Mouse (Mus musculus): ENCODE data around the gene Mrpl35. TPM values are rescaled to one million over a fixed set of nuclear protein-coding genes. Genes with fewer than 3 reads are reported as not detected.
"Not testable (repeated sequence)": the region's sequence is repeated elsewhere in the genome, so short reads cannot be mapped to it uniquely, and the experiment has no call there.

The Mrpl35 gene
- polyA plus RNA-seq (2014; fragmentation: Nextera tagmentation; extraction: Ambion mirVana): 44.9 and 51.5 TPM in 2 replicates

DNA sequence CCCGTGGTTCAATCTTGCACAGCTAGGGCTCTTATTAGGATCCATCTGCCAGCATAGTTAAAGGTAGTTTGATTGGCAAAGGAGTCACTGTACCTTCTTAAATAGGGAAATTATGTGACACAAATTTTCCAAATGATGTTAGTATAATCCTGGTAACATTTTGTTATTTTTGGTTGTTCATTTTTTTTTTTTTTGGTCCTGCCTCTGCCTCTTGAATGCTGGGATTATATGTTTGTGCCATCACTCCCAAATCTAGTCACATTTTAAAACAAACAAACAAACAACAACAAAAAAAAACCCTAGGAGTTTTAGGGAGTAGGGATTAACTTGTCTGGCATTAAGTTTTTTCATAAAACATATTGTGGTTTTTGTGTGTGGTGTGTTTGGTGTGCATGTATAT is at the start of gene Mrpl35:
Gene Mrpl35 (minus strand): TSS at position 101 of the 400 bp plus-strand sequence.
- Histone ChIP-seq H3K9ac (ENCODE audit: low read length) (no peak within 1 kb of the TSS), H3K9me3 (replicated peaks; ENCODE audit: control insufficient read depth, low read length) (no peaks in the 10 kb centered on the region), H3K27me3 (replicated peaks; ENCODE audit: control insufficient read depth, insufficient read depth, low read length) (no peaks in the 10 kb centered on the region), H3K4me3 (ENCODE audit: low read depth, low read length) (no peak within 1 kb of the TSS), H3K4me1 (ENCODE audit: control insufficient read depth, insufficient read depth, low read length) (peaks cover 8% of the 10 kb centered on the region), H3K36me3 (ENCODE audit: control insufficient read depth, insufficient read depth, low read length) (no peaks in the 10 kb centered on the region), H3K27ac (ENCODE audit: low read depth, low read length) (no peak within 1 kb of the TSS), H3K4me2 (ENCODE audit: low read length) (no peak within 1 kb of the TSS)
- 49% methylated on average over 1 of the region's 1 CpGs for WGBS
- DNase-seq (ENCODE audit: low spot score): no peak
- ATAC-seq: no peak

- no peak overlapping the region for H3K4me3 ChIP-seq (ENCODE audit: low read depth, low read length)
- H3K27me3 ChIP-seq (replicated peaks; ENCODE audit: control insufficient read depth, insufficient read depth, low read length): no peaks in the 10 kb centered on the region
- H3K4me2 ChIP-seq (ENCODE audit: low read length): no peak overlapping the region
- no peak overlapping the region for H3K9ac ChIP-seq (ENCODE audit: low read length)
- WGBS: 97% methylated on average over 9 of the region's 9 CpGs
- no peak for DNase-seq (ENCODE audit: low spot score)
- peaks cover 89% of the 10 kb centered on the region for H3K36me3 ChIP-seq (ENCODE audit: control insufficient read depth, insufficient read depth, low read length)
- no peak for ATAC-seq
- no peaks in the 10 kb centered on the region for H3K9me3 ChIP-seq (replicated peaks; ENCODE audit: control insufficient read depth, low read length)
- H3K27ac ChIP-seq (ENCODE audit: low read depth, low read length): no peak overlapping the region
- no peaks in the 10 kb centered on the region for H3K4me1 ChIP-seq (ENCODE audit: control insufficient read depth, insufficient read depth, low read length)
Observed at GRCm38 (mm10) chr6:71871396-71871795, 44.6 kb upstream of the Mrpl35 start.

DNA sequence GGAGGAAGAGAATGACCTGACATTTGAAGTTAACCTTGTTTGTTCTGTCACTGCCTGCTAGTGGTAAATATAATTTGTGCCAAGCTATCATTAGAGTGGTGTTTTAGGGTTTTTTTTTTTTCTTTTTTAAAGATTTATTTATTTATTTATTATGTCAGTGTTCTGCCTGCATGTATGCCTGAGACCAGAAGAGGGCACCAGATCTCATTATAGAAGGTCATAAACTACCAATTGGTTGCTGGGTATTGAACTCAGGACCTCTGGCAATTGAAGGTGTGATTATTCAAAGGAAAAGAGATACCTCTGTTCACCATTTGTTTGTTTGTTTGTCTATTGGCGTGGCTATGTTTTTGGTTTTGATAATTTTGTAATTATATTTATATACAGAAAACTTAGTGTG is 42.0 kb upstream of the Mrpl35 start:
- H3K36me3 ChIP-seq (ENCODE audit: control insufficient read depth, insufficient read depth, low read length): peaks cover 87% of the 10 kb centered on the region
- WGBS: 94% methylated on average over 1 of the region's 1 CpGs
- H3K4me2 ChIP-seq (ENCODE audit: low read length): no peak overlapping the region
- ATAC-seq: no peak
- H3K9me3 ChIP-seq (replicated peaks; ENCODE audit: control insufficient read depth, low read length): no peaks in the 10 kb centered on the region
- no peaks in the 10 kb centered on the region for H3K4me1 ChIP-seq (ENCODE audit: control insufficient read depth, insufficient read depth, low read length)
- H3K9ac ChIP-seq (ENCODE audit: low read length): no peak overlapping the region
- no peak overlapping the region for H3K27ac ChIP-seq (ENCODE audit: low read depth, low read length)
- no peaks in the 10 kb centered on the region for H3K27me3 ChIP-seq (replicated peaks; ENCODE audit: control insufficient read depth, insufficient read depth, low read length)
- H3K4me3 ChIP-seq (ENCODE audit: low read depth, low read length): no peak overlapping the region
- DNase-seq (ENCODE audit: low spot score): peak; percentile 23

DNA sequence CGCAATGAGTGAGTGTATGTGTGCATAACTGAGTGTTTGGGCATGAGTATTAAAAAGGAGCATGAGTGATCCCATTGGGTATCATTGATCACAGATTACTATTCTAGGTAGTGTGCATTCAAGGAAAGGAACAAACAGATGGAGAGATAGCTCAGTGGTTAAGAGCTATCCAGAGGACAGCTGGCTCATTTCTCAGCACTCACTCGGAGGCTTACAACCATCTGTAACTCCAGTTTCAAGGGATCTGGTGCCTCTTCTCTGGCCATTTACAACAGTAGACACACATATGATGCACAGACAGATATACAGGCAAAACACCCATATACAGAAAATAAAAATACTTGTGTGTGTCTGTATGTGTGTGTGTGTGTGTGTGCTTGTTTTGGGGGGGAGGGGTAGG is 41.0 kb upstream of the Mrpl35 start:
- 85% methylated on average over 2 of the region's 2 CpGs for WGBS
- Histone ChIP-seq H3K4me1 (ENCODE audit: control insufficient read depth, insufficient read depth, low read length) (no peaks in the 10 kb centered on the region), H3K4me3 (ENCODE audit: low read depth, low read length) (no peak overlapping the region), H3K4me2 (ENCODE audit: low read length) (no peak overlapping the region), H3K27ac (ENCODE audit: low read depth, low read length) (no peak overlapping the region), H3K27me3 (replicated peaks; ENCODE audit: control insufficient read depth, insufficient read depth, low read length) (no peaks in the 10 kb centered on the region), H3K9ac (ENCODE audit: low read length) (no peak overlapping the region), H3K36me3 (ENCODE audit: control insufficient read depth, insufficient read depth, low read length) (peaks cover 88% of the 10 kb centered on the region), H3K9me3 (replicated peaks; ENCODE audit: control insufficient read depth, low read length) (no peaks in the 10 kb centered on the region)
- no peak for DNase-seq (ENCODE audit: low spot score)
- no peak for ATAC-seq

- not testable (repeated sequence) for H3K4me2 ChIP-seq (ENCODE audit: low read length); H3K9ac ChIP-seq (ENCODE audit: low read length); H3K27me3 ChIP-seq (replicated peaks; ENCODE audit: control insufficient read depth, insufficient read depth, low read length); H3K4me1 ChIP-seq (ENCODE audit: control insufficient read depth, insufficient read depth, low read length); H3K27ac ChIP-seq (ENCODE audit: low read depth, low read length); H3K4me3 ChIP-seq (ENCODE audit: low read depth, low read length); ATAC-seq; H3K9me3 ChIP-seq (replicated peaks; ENCODE audit: control insufficient read depth, low read length); DNase-seq (ENCODE audit: low spot score)
- H3K36me3 ChIP-seq (ENCODE audit: control insufficient read depth, insufficient read depth, low read length): peaks cover 40% of the 10 kb centered on the region
- 95% methylated on average over 6 of the region's 6 CpGs for WGBS
Observed at GRCm38 (mm10) chr6:71846906-71847305, 20.1 kb upstream of the Mrpl35 start.

DNA sequence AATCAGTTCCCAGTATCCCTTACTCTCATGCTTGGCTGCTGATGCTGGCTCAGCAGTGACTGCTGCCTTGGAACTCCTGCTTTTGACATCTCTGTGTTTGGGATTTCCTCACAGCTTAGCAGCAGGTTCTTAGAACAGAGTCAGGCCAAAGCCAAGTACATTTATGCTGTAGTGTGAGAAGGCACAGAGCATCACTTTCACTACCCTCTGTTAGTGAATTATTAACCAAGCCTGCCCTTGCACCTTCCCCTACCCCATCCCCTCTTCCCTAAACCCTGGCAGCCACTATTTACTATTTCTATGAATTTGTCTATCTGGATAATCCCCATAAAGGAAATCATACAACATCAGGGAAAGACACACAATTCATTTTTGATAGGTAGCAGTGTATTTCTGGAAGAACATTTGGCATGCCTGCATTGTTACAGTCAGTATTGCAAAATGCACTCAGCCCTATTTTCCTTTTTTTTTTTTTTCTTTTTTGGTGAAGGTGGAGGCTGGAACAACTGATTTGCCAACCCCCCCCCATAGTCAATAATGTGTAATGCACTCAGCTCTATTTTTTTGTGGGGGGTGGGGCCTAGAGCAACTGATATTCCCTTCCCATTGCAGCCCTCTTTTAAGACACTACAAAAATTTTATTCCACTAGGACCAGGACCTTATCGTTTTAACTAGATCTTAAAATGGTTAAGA is 14.0 kb upstream of the Mrpl35 start:
- Histone ChIP-seq H3K9me3 (replicated peaks; ENCODE audit: control insufficient read depth, low read length) (no peaks in the 10 kb centered on the region), H3K9ac (ENCODE audit: low read length) (no peak overlapping the region), H3K36me3 (ENCODE audit: control insufficient read depth, insufficient read depth, low read length) (peaks cover 14% of the 10 kb centered on the region), H3K4me3 (ENCODE audit: low read depth, low read length) (no peak overlapping the region), H3K4me1 (ENCODE audit: control insufficient read depth, insufficient read depth, low read length) (no peaks in the 10 kb centered on the region), H3K27ac (ENCODE audit: low read depth, low read length) (no peak overlapping the region), H3K27me3 (replicated peaks; ENCODE audit: control insufficient read depth, insufficient read depth, low read length) (no peaks in the 10 kb centered on the region), H3K4me2 (ENCODE audit: low read length) (no peak overlapping the region)
- DNase-seq (ENCODE audit: low spot score): no peak
- 97% methylated on average over 1 of the region's 1 CpGs for WGBS
- ATAC-seq: no peak

- ATAC-seq (no peak), DNase-seq (ENCODE audit: low spot score) (no peak)
- no peak overlapping the region for H3K4me3 ChIP-seq (ENCODE audit: low read depth, low read length)
- no peaks in the 10 kb centered on the region for H3K27me3 ChIP-seq (replicated peaks; ENCODE audit: control insufficient read depth, insufficient read depth, low read length)
- H3K27ac ChIP-seq (ENCODE audit: low read depth, low read length): no peak overlapping the region
- H3K4me2 ChIP-seq (ENCODE audit: low read length): no peak overlapping the region
- H3K36me3 ChIP-seq (ENCODE audit: control insufficient read depth, insufficient read depth, low read length): peaks cover 6% of the 10 kb centered on the region
- H3K9me3 ChIP-seq (replicated peaks; ENCODE audit: control insufficient read depth, low read length): no peaks in the 10 kb centered on the region
- no peak overlapping the region for H3K9ac ChIP-seq (ENCODE audit: low read length)
- H3K4me1 ChIP-seq (ENCODE audit: control insufficient read depth, insufficient read depth, low read length): no peaks in the 10 kb centered on the region
Observed at GRCm38 (mm10) chr6:71839815-71840214, 13.0 kb upstream of the Mrpl35 start.

DNA sequence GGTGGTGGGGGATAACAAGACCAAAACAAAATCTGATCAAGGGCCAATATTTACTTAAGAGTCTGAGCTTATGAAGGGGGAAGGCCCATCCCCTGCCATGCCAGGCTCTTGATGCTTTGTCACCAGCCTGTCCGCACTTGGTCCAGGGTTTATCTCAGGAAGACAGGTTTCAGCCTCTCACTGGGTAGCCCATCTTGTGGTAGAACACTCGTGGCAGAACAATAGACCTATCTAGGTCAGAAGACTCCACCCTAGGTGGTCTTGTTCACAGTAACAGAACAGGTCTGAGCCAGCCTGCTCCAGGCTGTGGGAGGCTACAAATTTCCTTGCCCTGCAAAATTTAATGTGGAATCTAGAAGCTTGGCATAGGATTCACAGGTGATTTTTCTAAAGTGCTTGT is 10.0 kb upstream of the Mrpl35 start:
- WGBS: 78% methylated on average over 2 of the region's 2 CpGs
- Histone ChIP-seq H3K27ac (ENCODE audit: low read depth, low read length) (no peak overlapping the region), H3K4me3 (ENCODE audit: low read depth, low read length) (no peak overlapping the region), H3K36me3 (ENCODE audit: control insufficient read depth, insufficient read depth, low read length) (0 out of 2 replicates have a peak, but pooled peaks cover 11% of the 10 kb centered on the region), H3K27me3 (replicated peaks; ENCODE audit: control insufficient read depth, insufficient read depth, low read length) (no peaks in the 10 kb centered on the region), H3K4me2 (ENCODE audit: low read length) (no peak overlapping the region), H3K4me1 (ENCODE audit: control insufficient read depth, insufficient read depth, low read length) (peaks cover 8% of the 10 kb centered on the region), H3K9me3 (replicated peaks; ENCODE audit: control insufficient read depth, low read length) (no peaks in the 10 kb centered on the region), H3K9ac (ENCODE audit: low read length) (no peak overlapping the region)
- no peak for DNase-seq (ENCODE audit: low spot score)
- no peak for ATAC-seq

DNA sequence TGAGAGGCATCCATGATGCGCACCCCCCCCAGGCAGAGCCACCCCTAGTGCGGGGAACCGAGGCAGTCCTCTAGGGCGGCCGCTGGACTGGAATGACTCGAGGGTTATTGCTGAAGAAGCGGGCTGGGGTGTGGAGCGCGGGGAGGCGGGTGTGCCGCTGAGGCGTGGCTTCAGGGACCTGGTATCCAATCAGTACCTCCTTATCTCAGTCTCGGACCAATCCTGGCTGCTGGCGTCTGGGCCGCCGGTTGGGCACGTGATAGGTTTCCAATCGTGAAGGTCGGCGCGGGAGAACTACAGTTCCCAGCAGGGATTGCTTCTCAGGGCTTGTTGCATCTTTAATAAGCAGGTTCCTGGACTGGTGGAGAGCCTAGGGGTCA is 4.8 kb upstream of the Mrpl35 start:
- DNase-seq (ENCODE audit: low spot score) (peak; percentile 98), ATAC-seq (peak; percentile 99)
- peak overlapping the region; percentile 89 for H3K27ac ChIP-seq (ENCODE audit: low read depth, low read length)
- H3K4me1 ChIP-seq (ENCODE audit: control insufficient read depth, insufficient read depth, low read length): peaks cover 12% of the 10 kb centered on the region
- H3K27me3 ChIP-seq (replicated peaks; ENCODE audit: control insufficient read depth, insufficient read depth, low read length): no peaks in the 10 kb centered on the region
- H3K9me3 ChIP-seq (replicated peaks; ENCODE audit: control insufficient read depth, low read length): no peaks in the 10 kb centered on the region
- peak overlapping the region; percentile 67 for H3K4me2 ChIP-seq (ENCODE audit: low read length)
- H3K4me3 ChIP-seq (ENCODE audit: low read depth, low read length): peak overlapping the region; percentile 96
- WGBS: under 1% methylated on average over 21 of the region's 21 CpGs
- H3K9ac ChIP-seq (ENCODE audit: low read length): peak overlapping the region; percentile 86
- 0 out of 2 replicates have a peak, but pooled peaks cover 11% of the 10 kb centered on the region for H3K36me3 ChIP-seq (ENCODE audit: control insufficient read depth, insufficient read depth, low read length)

Measured in forebrain, embryonic 14.5 days (tissue).